Mouse (Mus musculus): ENCODE results near the gene Ube2e2.

DNA sequence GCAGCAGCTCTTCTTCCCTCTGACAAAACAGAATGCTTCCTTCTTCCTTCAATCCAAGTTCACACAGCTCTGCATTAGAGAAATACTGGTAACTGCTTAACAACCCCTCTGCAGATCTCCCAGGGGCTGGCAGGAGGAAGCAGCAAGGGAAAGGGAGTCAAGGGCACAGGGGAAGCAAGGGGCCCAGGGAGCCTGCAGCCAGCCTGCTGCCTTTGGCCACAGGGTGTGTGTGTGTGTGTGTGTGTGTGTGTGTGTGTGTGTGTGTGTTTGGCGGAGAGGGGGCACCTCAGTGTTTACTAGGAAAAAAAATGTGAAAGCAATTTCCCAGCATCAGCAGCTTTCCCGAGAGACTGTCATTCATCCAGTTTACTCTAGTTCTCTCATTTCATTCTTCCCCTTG lies 319.3 kb downstream of the Ube2e2 start:
- TF ChIP-seq USF2 (conservative IDR thresholded peaks at IDR 0.05; ENCODE audit: low read depth, low read length) (no peak), GABPA (IDR thresholded peaks at IDR 0.05; ENCODE audit: insufficient replicate concordance, low read depth, low read length) (no peak), CTCF (conservative IDR thresholded peaks at IDR 0.05 in 1 of 2, IDR thresholded peaks at IDR 0.05 in 1 of 2; ENCODE audit: low read depth in 2 of 2, low read length in 2 of 2) (no peak), NRF1 (IDR thresholded peaks at IDR 0.05; ENCODE audit: low read depth, low read length) (no peak), JUND (conservative IDR thresholded peaks at IDR 0.05; ENCODE audit: low read depth, low read length) (no peak), USF1 (IDR thresholded peaks at IDR 0.05; ENCODE audit: low read depth, low read length) (no peak), JUN (IDR thresholded peaks at IDR 0.05; ENCODE audit: insufficient read depth, low read depth, low read length) (no peak), ETS1 (conservative IDR thresholded peaks at IDR 0.05; ENCODE audit: low read depth, low read length) (no peak), CHD1 (IDR thresholded peaks at IDR 0.05; ENCODE audit: low read depth, low read length) (no peak), EP300 (IDR thresholded peaks at IDR 0.05; ENCODE audit: low read length) (no peak)

Data from CH12.LX (cell line).